Mouse (Mus musculus) lung, adult 2 months (tissue): ENCODE measurements around the gene Gpank1. TPM values are rescaled to one million over a fixed set of nuclear protein-coding genes. Genes with fewer than 3 reads are reported as not detected.
"Not testable (repeated sequence)": the region's sequence is repeated elsewhere in the genome, so short reads cannot be mapped to it uniquely, and the experiment has no call there.

Experiments used
- DNase-seq: peaks from one replicate; pipeline ENCODE4 v3.0.0; 2022
- H3K4me1 ChIP-seq: fragments of 200-500 bp; 2 replicates; pipeline ENCODE4 v1.6.1; 2011; ENCODE audit warnings: low read length; ENCODE audit not compliant: control insufficient read depth, insufficient read depth
- H3K4me3 ChIP-seq: fragments of 200-500 bp; replicated peaks from 2 replicates; pipeline ENCODE3; 2011; ENCODE audit warnings: low read depth, mild to moderate bottlenecking, control low read depth, low read length; ENCODE audit errors: extremely low read depth
- CTCF ChIP-seq: fragments of 200-500 bp; IDR thresholded peaks from 2 replicates; pipeline ENCODE4 v1.5.1; 2011; ENCODE audit warnings: mild to moderate bottlenecking, low read length, control low read depth; ENCODE audit not compliant: insufficient read depth
- POLR2A ChIP-seq: fragments of 200-500 bp; IDR thresholded peaks from 2 replicates; pipeline ENCODE4 v1.6.1; 2011; ENCODE audit warnings: low read depth, mild to moderate bottlenecking, control low read depth, low read length, borderline replicate concordance; ENCODE audit errors: extremely low read depth
- WGBS: fragments of 180-500 bp; shearing (Covaris S2); methylation state at CpG from one replicate; pipeline ENCODE4 v1.1.7; 2018; 5-methylcytosine and 5-hydroxymethylcytosine counted together
- polyA plus RNA-seq: library from polyadenylated mRNA; depleted of rRNA; stranded (reverse); fragments of >200 nt; gene quantifications from 2 replicates; pipeline ENCODE4 v1.2.3, GENCODE M21; 2012

The Gpank1 gene
- polyA plus RNA-seq, 1 experiment, result 21.9 TPM

DNA sequence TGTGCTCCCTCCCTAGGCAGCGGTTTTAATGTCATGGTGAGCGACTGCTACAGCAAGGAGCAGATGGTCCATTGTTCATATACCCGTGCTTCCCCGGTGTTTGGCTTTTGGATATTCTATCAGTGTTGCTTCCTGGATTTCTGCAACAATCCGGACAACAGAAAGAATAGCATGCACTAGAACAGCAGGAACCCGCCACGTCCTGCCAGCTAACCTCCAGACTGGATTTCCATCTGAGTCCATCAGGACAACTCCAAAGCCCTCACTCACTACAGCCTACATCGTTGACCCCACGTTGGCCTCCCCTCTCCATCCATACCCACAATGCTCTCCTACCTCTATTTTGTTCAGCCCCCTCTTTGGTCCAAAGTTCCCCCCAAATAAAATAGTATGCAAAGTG, 9.5 kb upstream of the Gpank1 start:
- whole genome bisulfite sequencing, result 50% methylated on average over 9 of the region's 9 CpGs

DNA sequence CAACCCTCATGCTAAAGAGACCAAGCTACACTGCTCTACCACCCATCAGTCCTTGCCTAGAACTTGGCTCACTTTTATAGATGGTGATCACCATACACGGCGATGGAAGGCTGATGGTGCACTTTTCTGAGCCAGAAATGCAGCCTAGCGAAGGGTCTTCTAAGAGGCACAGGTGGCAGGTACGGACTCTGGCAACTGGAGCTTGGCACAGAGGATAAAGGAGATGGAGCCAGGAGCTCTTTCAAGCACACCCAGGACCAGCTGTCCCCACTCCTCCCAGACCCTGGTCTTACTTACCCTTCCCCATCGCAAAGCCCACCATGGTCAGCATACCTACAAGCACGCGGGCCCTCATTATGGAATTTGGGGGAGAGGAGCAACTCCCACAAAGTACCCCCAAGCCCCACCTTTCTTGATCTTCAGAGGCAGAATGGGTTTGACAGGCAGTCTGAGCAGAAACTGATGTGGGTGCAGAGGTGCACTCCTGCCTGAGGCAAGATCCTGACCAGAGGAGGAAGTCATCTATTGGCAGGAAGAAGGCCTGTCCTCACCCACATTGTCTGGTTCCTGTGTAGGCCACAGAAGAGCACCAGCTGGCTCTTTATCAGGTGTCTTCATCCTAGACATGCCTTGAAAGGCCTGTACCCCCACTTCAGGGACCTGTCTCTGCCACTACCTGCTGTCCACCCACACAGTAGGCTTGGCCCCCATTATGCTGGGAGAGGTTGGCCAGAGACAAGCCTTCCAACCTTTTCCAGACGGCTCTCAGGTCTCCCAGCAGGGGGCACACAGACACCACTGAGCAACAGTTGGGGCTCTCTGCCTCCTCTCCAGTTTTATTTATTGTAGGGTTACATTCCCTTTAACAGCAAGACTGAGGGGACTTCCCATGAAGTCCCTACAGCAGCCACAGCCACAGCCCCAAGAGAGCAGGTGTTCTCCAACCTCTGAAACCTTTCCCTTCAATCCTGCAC, 5.9 kb upstream of the Gpank1 start, which contains the start of gene Ly6g5b:
Ly6g5b (minus strand) TSS at position 383 of the 974 bp plus-strand sequence.
- WGBS, result 81% methylated on average over 8 of the region's 8 CpGs
- DNase-seq, result no peak

More for the DNA sequence above, 9.5 kb upstream of the Gpank1 start:
- H3K4me3 ChIP-seq, result peak overlapping the region; percentile 36
- no peaks in the 10 kb centered on the region for H3K4me1 ChIP-seq
- TF ChIP-seq CTCF, result no peak
- no peak for TF ChIP-seq POLR2A
- no peak for DNase-seq

DNA sequence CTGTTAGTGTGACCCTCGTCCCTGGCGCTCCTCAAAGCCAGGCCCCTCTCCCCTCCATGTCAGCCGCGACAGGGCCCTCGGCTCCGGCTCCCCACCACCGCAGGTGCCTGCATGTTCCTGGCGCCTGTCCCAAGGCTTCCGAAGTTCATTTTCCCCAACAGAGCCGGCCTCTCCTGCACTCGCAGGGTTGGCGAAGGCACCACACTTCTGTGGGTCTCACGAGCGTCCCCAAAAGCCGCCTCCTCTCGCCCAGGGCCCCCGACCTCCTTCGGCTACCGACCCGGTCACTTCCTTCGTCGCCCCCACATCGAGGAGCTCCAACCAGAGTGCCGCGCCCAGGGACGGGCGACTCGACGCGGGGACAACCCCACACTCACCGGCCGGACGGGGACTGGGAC, 511 bp upstream of the Gpank1 start:
- H3K4me1 ChIP-seq, result peaks cover 9% of the 10 kb centered on the region
- DNase-seq, result no peak
- H3K4me3 ChIP-seq, result peak overlapping the region; percentile 87
- TF ChIP-seq CTCF, result no peak
- TF ChIP-seq POLR2A, result no peak
- under 1% methylated on average over 33 of the region's 33 CpGs for WGBS

More for the DNA sequence above, 5.9 kb upstream of the Gpank1 start, which contains the start of gene Ly6g5b:
- Histone ChIP-seq H3K4me3 (no peak within 1 kb of the TSS), H3K4me1 (peaks cover 3% of the 10 kb centered on the region; the same call in 1 of the 2 replicates)
- TF ChIP-seq CTCF, result peak; percentile 44
- no peak for TF ChIP-seq POLR2A

DNA sequence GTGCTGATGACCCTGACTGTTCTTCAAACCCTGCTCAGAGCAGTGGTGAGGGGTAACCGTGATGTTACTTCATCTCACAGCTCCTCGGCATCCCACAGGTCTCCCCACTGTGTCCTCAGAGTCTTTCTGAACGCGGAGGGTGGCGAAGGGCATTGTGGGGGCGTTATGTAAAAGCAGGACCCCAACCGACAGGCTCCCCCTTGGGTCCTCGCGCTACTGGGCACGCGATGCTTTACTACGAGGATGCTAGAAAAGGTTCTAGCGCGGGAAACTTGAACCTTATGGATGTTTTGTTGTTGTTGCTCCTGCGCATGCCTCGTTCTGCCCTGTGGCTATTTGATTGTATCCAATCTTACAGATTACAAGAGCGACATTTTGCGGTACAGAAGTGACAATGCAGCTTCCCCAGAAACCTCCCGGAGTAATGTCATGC, 632 bp downstream of the Gpank1 start, which contains the start of gene Csnk2b:
Csnk2b (minus strand) TSS at position 183 of the 433 bp plus-strand sequence.
- WGBS, result 0% methylated on average over 19 of the region's 19 CpGs
- peak; percentile 34 for DNase-seq
- H3K4me3 ChIP-seq, result peak within 1 kb of the TSS; percentile 95

DNA sequence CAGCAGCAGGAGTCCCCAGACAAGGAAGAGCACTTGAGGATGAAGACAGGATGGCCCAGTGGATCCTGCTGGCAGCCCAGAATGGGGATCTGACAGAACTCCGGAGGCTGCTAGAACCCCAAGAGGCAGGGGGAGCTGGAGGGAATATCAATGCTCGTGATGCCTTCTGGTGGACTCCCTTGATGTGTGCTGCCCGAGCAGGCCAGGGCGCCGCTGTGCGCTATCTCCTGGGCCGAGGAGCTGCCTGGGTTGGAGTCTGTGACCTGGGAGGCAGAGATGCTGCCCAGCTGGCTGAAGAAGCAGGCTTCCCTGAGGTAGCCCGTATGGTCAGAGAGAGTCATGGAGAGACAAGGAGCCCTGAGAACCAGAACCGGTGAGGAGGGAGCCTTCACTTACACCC, 2.0 kb downstream of the Gpank1 start:
- not testable (repeated sequence) for DNase-seq, H3K4me3 ChIP-seq
- 91% methylated on average over 9 of the region's 9 CpGs for WGBS
- H3K4me1 ChIP-seq, result peaks cover 20% of the 10 kb centered on the region

More for the DNA sequence above, 632 bp downstream of the Gpank1 start, which contains the start of gene Csnk2b:
- TF ChIP-seq CTCF, result 0 out of 2 replicates have a peak, but pooled peaks have one; percentile 4
- TF ChIP-seq POLR2A, result no peak
- peaks cover 11% of the 10 kb centered on the region for H3K4me1 ChIP-seq

DNA sequence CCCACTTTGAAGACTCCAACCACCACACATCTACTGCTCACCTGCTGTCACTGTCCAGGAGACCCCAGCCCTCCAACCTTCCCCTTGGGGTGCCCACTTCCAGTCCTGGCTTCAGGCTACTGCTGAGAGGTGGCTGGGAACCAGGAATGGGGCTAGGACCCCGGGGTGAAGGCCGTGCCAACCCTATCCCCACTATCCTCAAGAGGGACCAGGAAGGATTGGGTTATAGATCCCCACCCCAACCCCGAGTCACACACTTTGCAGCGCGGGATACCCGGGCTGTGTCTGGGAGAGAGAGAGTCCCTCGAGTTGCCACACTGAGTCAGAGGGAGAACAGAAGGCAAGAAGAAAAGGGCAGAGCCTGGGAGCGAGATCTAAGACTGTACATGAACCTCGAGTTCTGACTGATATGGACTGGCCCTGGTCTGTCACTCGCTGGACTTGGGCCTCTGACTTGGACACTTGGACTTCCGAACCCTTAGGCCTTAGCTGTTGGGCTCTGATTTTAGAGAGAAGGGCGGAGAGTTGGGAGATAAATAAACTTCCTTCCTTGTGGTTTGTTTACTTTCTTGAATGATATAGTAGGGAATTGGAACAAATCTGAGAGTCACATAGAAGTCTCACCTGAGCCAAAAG, 3.1 kb downstream of the Gpank1 start:
- 88% methylated on average over 12 of the region's 12 CpGs for WGBS
- not testable (repeated sequence) for DNase-seq, H3K4me3 ChIP-seq
- H3K4me1 ChIP-seq, result peaks cover 20% of the 10 kb centered on the region

DNA sequence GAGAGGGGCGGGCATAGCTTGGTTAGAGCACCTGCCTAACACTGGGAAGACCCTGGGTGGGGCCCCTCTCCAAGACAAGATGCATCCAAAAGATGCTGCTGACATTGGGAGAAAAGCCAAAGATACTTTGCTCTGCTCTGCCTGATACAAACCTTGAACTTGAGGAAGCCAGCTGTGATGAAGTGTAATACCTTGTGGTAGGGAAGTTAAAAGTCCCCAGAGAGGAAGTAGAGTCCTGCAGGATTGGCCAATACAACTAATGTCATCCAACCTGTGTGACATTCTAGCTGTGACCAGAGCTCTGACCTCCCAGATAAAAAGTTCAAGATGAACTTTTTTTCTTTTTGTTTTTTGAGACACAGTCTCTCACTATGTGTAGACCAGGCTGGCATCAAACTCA, 3.8 kb downstream of the Gpank1 start:
- DNase-seq, result no peak
- no peak for TF ChIP-seq POLR2A
- TF ChIP-seq CTCF, result no peak
- Histone ChIP-seq H3K4me3 (no peak overlapping the region), H3K4me1 (peaks cover 19% of the 10 kb centered on the region)
- WGBS, result 93% methylated on average over 1 of the region's 1 CpGs

DNA sequence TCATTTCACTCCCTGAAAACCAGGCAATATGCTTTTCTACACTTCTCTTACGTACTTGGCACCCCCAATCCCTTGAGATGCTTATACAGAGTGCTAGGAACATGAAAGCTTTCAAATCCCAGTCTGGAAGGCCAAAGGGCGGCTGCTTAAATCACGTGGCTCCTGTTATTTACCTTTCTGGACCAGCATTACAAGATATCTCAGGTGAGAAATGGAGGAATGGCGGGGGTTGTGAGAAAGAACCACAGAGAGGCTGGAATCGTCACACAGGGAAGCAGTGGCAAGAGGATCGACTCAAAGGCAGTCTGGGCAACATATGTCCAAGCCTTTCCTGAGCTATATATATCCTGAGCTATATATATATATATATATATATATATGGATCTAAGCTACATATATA, 4.3 kb downstream of the Gpank1 start:
- TF ChIP-seq POLR2A, result no peak
- TF ChIP-seq CTCF, result no peak
- peak overlapping the region; percentile 26 for H3K4me3 ChIP-seq
- DNase-seq, result no peak
- H3K4me1 ChIP-seq, result peaks cover 16% of the 10 kb centered on the region
- WGBS, result 32% methylated on average over 6 of the region's 6 CpGs

DNA sequence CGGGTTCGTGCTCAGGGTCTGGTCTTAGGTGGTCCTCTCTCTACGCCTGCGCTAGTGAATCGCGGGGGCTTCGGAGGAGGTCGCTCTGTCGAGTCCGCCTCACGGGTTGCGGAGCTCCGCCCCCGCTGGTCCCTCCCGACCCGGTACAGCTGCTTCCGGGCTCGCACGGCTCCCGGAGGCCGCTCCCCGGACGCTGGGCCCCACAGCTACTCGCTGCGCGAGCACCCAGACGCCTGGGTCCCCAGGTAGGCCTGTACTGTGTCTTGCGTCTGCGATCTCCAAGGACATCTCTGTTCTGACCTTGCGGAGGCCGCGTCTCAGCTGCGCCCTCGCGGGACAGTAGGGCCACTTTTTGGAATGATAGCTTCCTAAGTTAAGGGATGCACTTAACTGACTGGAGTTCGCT, 5.0 kb downstream of the Gpank1 start, which contains the start of gene D17H6S53E:
D17H6S53E (plus strand) TSS at position 168 of the 406 bp plus-strand sequence.
- DNase-seq, result peak; percentile 77
- 1% methylated on average over 36 of the region's 36 CpGs for WGBS
- peak within 1 kb of the TSS; percentile 69 for H3K4me3 ChIP-seq
- TF ChIP-seq POLR2A (peak; percentile 75), CTCF (no peak)
- H3K4me1 ChIP-seq, result peaks cover 16% of the 10 kb centered on the region
